13 mouse cellular contexts compared by ENCODE assay signal in the genomic region with DNA sequence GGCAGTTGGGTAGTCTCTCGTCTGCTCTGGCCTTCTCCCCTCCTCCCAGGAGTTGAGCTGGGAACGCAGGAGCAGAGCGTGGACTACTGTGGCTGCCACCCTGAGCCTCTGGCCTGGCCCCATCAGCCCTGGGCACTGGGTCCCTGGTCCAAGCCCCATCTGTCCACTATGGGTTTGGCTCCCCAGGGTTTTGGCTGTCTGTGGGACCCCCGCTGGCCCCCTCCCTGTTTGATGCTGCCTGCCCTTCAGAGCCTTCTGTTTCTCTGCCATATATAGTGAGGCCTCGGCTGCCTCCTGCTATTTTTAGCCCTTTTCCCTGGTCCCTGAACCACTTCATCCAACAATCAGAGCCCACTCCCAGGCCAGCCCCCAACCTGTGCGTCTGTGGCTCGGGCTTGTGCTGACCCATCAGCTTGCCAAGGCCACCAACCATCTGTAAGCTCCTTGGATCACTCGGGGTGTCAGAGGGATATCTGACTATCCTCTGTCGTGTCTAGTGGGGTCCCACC.
DNase-seq lines count a peak whose midpoint lies in the region; ATAC-seq lines count a peak whose summit lies in the region.
"Had no signal": no experiment of that assay in that cellular context is flagged by ENCODE, and none has a peak within 500 bp of the region (broad histone marks: within the 10 kb centered on the region; RNA-seq: fewer than 3 reads in every experiment).

No protein-coding gene starts in this region.

- no peak overlapping the region for H3K4me3 ChIP-seq in heart, embryonic 14.5 days (ENCODE audit: control insufficient read depth in 1 of 2, insufficient read depth in 1 of 2, low read depth in 1 of 2, low read length in 2 of 2)
- H3K4me3 ChIP-seq in lung, embryonic 15.5 days = no peak overlapping the region
- H3K4me3 ChIP-seq in hindbrain, embryonic 16.5 days (ENCODE audit: low read length) = no peak overlapping the region
- no peak overlapping the region for H3K4me3 ChIP-seq in stomach, embryonic 14.5 days (ENCODE audit: low read depth, low read length)
- H3K4me3 ChIP-seq: liver, embryonic 15.5 days; megakaryocyte, embryonic 14.5 days had no signal

- H3K36me3 ChIP-seq in heart, embryonic 14.5 days (ENCODE audit: control insufficient read depth, insufficient read depth, low read length) = peaks cover 38% of the 10 kb centered on the region
- no peaks in the 10 kb centered on the region for H3K36me3 ChIP-seq in lung, embryonic 15.5 days
- no peaks in the 10 kb centered on the region for H3K36me3 ChIP-seq in hindbrain, embryonic 16.5 days (ENCODE audit: control insufficient read depth, insufficient read depth, low read length)
- no peaks in the 10 kb centered on the region for H3K36me3 ChIP-seq in stomach, embryonic 14.5 days (ENCODE audit: control insufficient read depth, insufficient read depth, low read length)
- H3K36me3 ChIP-seq: liver, embryonic 15.5 days had no signal

- H3K4me2 ChIP-seq in heart, embryonic 14.5 days (ENCODE audit: low read length) = peak overlapping the region; percentile 40
- no peak overlapping the region for H3K4me2 ChIP-seq in lung, embryonic 15.5 days
- no peak overlapping the region for H3K4me2 ChIP-seq in hindbrain, embryonic 16.5 days (ENCODE audit: low read length)
- H3K4me2 ChIP-seq in stomach, embryonic 14.5 days (replicated peaks; ENCODE audit: low read depth, low read length) = no peak overlapping the region
- H3K4me2 ChIP-seq: liver, embryonic 15.5 days had no signal

- 28% methylated on average over 9 of the region's 9 CpGs for WGBS in heart, embryonic 14.5 days
- WGBS in lung, embryonic 15.5 days = 49% methylated on average over 9 of the region's 9 CpGs
- WGBS in hindbrain, embryonic 16.5 days = 51% methylated on average over 8 of the region's 9 CpGs
- WGBS in stomach, embryonic 14.5 days = 53% methylated on average over 9 of the region's 9 CpGs

- intact Hi-C loops in heart, postnatal 36 days (cut with DNase I) = no loop called here

- no peaks in the 10 kb centered on the region for H3K9me3 ChIP-seq in heart, embryonic 14.5 days (ENCODE audit: control insufficient read depth, low read length)
- H3K9me3 ChIP-seq in lung, embryonic 15.5 days = no peaks in the 10 kb centered on the region
- H3K9me3 ChIP-seq in hindbrain, embryonic 16.5 days (ENCODE audit: control insufficient read depth, low read length) = no peaks in the 10 kb centered on the region
- no peaks in the 10 kb centered on the region for H3K9me3 ChIP-seq in stomach, embryonic 14.5 days (ENCODE audit: control insufficient read depth, low read depth, low read length)
- H3K9me3 ChIP-seq: liver, embryonic 15.5 days; megakaryocyte, embryonic 14.5 days had no signal

- no peaks in the 10 kb centered on the region for H3K27me3 ChIP-seq in heart, embryonic 14.5 days (ENCODE audit: control insufficient read depth, insufficient read depth, low read length)
- 0 out of 2 replicates have a peak, but pooled peaks cover 3% of the 10 kb centered on the region for H3K27me3 ChIP-seq in lung, embryonic 15.5 days
- peaks cover 4% of the 10 kb centered on the region; the same call in 1 of the 2 replicates for H3K27me3 ChIP-seq in hindbrain, embryonic 16.5 days (replicated peaks; ENCODE audit: control insufficient read depth, insufficient read depth, low read length)
- H3K27me3 ChIP-seq in stomach, embryonic 14.5 days (ENCODE audit: control insufficient read depth, insufficient read depth, low read length) = no peaks in the 10 kb centered on the region
- H3K27me3 ChIP-seq: liver, embryonic 15.5 days had no signal

- H3K9ac ChIP-seq in heart, embryonic 14.5 days (ENCODE audit: low read length) = peak overlapping the region; percentile 66
- no peak overlapping the region for H3K9ac ChIP-seq in lung, embryonic 15.5 days
- peak overlapping the region; percentile 10; the same call in 1 of the 2 replicates for H3K9ac ChIP-seq in hindbrain, embryonic 16.5 days (ENCODE audit: low read depth, low read length)
- H3K9ac ChIP-seq in stomach, embryonic 14.5 days (replicated peaks; ENCODE audit: low read depth, low read length) = no peak overlapping the region
- H3K9ac ChIP-seq: forebrain, postnatal 0 days; liver, embryonic 15.5 days had no signal

- peak overlapping the region; percentile 88 to 98 for H3K27ac ChIP-seq in heart, embryonic 14.5 days (replicated peaks in 1 of 2; ENCODE audit: control insufficient read depth in 1 of 2, insufficient read depth in 1 of 2, low read depth in 2 of 2, low read length in 2 of 2)
- H3K27ac ChIP-seq in lung, embryonic 15.5 days = peak overlapping the region; percentile 35; the same call in 1 of the 2 replicates
- peak overlapping the region; percentile 31; the same call in 1 of the 2 replicates for H3K27ac ChIP-seq in hindbrain, embryonic 16.5 days (ENCODE audit: low read depth, low read length)
- peak overlapping the region; percentile 34; the same call in 1 of the 2 replicates for H3K27ac ChIP-seq in stomach, embryonic 14.5 days (ENCODE audit: low read length)
- H3K27ac ChIP-seq: liver, embryonic 15.5 days had no signal

- DNase-seq in heart, postnatal 36 days = no peak
- no peak for DNase-seq in lung, postnatal 4 days
- DNase-seq: forebrain, postnatal 0 days; kidney, adult 8-10 months; retina, postnatal 1 day; spleen, adult 18-20 months had no signal

- H3K4me1 ChIP-seq in heart, embryonic 14.5 days (ENCODE audit: control insufficient read depth in 2 of 2, insufficient read depth in 2 of 2, low read length in 2 of 2) = peaks cover 58 to 81% of the 10 kb centered on the region in 2 experiments
- peaks cover 51% of the 10 kb centered on the region for H3K4me1 ChIP-seq in lung, embryonic 15.5 days
- H3K4me1 ChIP-seq in hindbrain, embryonic 16.5 days (ENCODE audit: control insufficient read depth, insufficient read depth, low read depth, low read length) = peaks cover 29% of the 10 kb centered on the region
- peaks cover 36% of the 10 kb centered on the region for H3K4me1 ChIP-seq in stomach, embryonic 14.5 days (ENCODE audit: control insufficient read depth, insufficient read depth, low read length)

- ATAC-seq in heart, embryonic 14.5 days (ENCODE audit: insufficient number of reproducible peaks, insufficient read depth, low FRiP score, low read depth) = peak; percentile 43
- no peak for ATAC-seq in lung, embryonic 15.5 days (ENCODE audit: borderline replicate concordance, extremely low read depth, low FRiP score, low TSS enrichment)
- ATAC-seq in hindbrain, embryonic 16.5 days = no peak
- ATAC-seq in stomach, embryonic 14.5 days (ENCODE audit: insufficient number of reproducible peaks, insufficient read depth, low FRiP score, low read depth) = no peak
- no peak for ATAC-seq in megakaryocyte progenitor cell, adult 5-6 weeks (replicated peaks; ENCODE audit: poor library complexity)
- ATAC-seq: forebrain, postnatal 0 days had no signal

Comparison
In these comparisons a context has a peak if more than half of its experiments do, and no peak if none do; other contexts are left out.
1. H3K27ac ChIP-seq: peak in every context shown above with its lines; median percentile 93 in heart, embryonic 14.5 days; 35 in lung, embryonic 15.5 days; 34 in stomach, embryonic 14.5 days; 31 in hindbrain, embryonic 16.5 days.
2. H3K9ac ChIP-seq: peak in heart, embryonic 14.5 days (single experiment) and hindbrain, embryonic 16.5 days (single experiment); none in lung, embryonic 15.5 days (single experiment) and stomach, embryonic 14.5 days (single experiment).